ENCODE assay signal across 8 mouse cellular contexts in genomic region chr14:75527464-75528190, GRCm38 (mm10).
DNase-seq lines count a peak whose midpoint lies in the region; ATAC-seq lines count a peak whose summit lies in the region.

No protein-coding gene starts in this region.

- intact Hi-C loops in left cerebral cortex, postnatal 25 days (cut with DNase I) = loop anchor here (5.0 kb wide), 1 partner anchor 70 kb away; the partner anchor contains the start of gene Siah3

- H3K4me2 ChIP-seq in kidney, embryonic 14.5 days (replicated peaks; ENCODE audit: low read depth, low read length) = no peak overlapping the region
- H3K4me2 ChIP-seq in forebrain, embryonic 16.5 days (ENCODE audit: low read length) = 0 out of 2 replicates have a peak overlapping the region, but pooled peaks have one; percentile 3
- H3K4me2 ChIP-seq in hindbrain, embryonic 16.5 days (ENCODE audit: low read length) = no peak overlapping the region

- no peak overlapping the region for H3K27ac ChIP-seq in kidney, embryonic 14.5 days (ENCODE audit: low read depth, low read length)
- peak overlapping the region; percentile 79 for H3K27ac ChIP-seq in forebrain, embryonic 16.5 days (ENCODE audit: low read length)
- peak overlapping the region; percentile 13; the same call in 1 of the 2 replicates for H3K27ac ChIP-seq in hindbrain, embryonic 16.5 days (ENCODE audit: low read depth, low read length)

- H3K36me3 ChIP-seq in kidney, embryonic 14.5 days (ENCODE audit: control insufficient read depth, insufficient read depth, low read length) = no peaks in the 10 kb centered on the region
- H3K36me3 ChIP-seq in forebrain, embryonic 16.5 days (ENCODE audit: control insufficient read depth, insufficient read depth) = no peaks in the 10 kb centered on the region
- no peaks in the 10 kb centered on the region for H3K36me3 ChIP-seq in hindbrain, embryonic 16.5 days (ENCODE audit: control insufficient read depth, insufficient read depth, low read length)

- H3K9ac ChIP-seq in kidney, embryonic 14.5 days (ENCODE audit: low read depth, low read length) = no peak overlapping the region
- H3K9ac ChIP-seq in forebrain, embryonic 16.5 days (replicated peaks; ENCODE audit: low read depth, low read length) = no peak overlapping the region
- H3K9ac ChIP-seq in hindbrain, embryonic 16.5 days (ENCODE audit: low read depth, low read length) = no peak overlapping the region

- ATAC-seq in kidney, embryonic 14.5 days (ENCODE audit: low FRiP score, low TSS enrichment) = no peak
- peak; percentile 91 for ATAC-seq in forebrain, embryonic 16.5 days
- ATAC-seq in hindbrain, embryonic 16.5 days = peak; percentile 93
- ATAC-seq in granulocyte monocyte progenitor cell, adult 5-6 weeks (replicated peaks; ENCODE audit: poor library complexity, severe bottlenecking) = no peak

- DNase-seq in kidney, adult 18-20 months = peak; percentile 87
- DNase-seq in adrenal gland, postnatal 25 days = peak; percentile 71
- DNase-seq in left cerebral cortex, postnatal 25 days (ENCODE audit: low spot score in 2 of 2) = peak; percentile 78 to 88
- peak; percentile 83 for DNase-seq in right cerebral cortex, adult 18-20 months

- H3K27me3 ChIP-seq in kidney, embryonic 14.5 days (ENCODE audit: control insufficient read depth, insufficient read depth, low read length) = no peaks in the 10 kb centered on the region
- no peaks in the 10 kb centered on the region for H3K27me3 ChIP-seq in forebrain, embryonic 16.5 days (replicated peaks; ENCODE audit: control insufficient read depth, insufficient read depth, low read length)
- no peaks in the 10 kb centered on the region for H3K27me3 ChIP-seq in hindbrain, embryonic 16.5 days (replicated peaks; ENCODE audit: control insufficient read depth, insufficient read depth, low read length)

- 65% methylated on average over 10 of the region's 10 CpGs for WGBS in kidney, embryonic 14.5 days
- 15% methylated on average over 10 of the region's 10 CpGs for WGBS in forebrain, embryonic 16.5 days
- 35% methylated on average over 10 of the region's 10 CpGs for WGBS in hindbrain, embryonic 16.5 days

- no peaks in the 10 kb centered on the region for H3K9me3 ChIP-seq in kidney, embryonic 14.5 days (ENCODE audit: control insufficient read depth, low read length)
- no peaks in the 10 kb centered on the region for H3K9me3 ChIP-seq in forebrain, embryonic 16.5 days (ENCODE audit: control insufficient read depth, low read length)
- H3K9me3 ChIP-seq in hindbrain, embryonic 16.5 days (ENCODE audit: control insufficient read depth, low read length) = no peaks in the 10 kb centered on the region

- H3K4me1 ChIP-seq in kidney, embryonic 14.5 days (ENCODE audit: control insufficient read depth, insufficient read depth, low read length) = 0 out of 2 replicates have a peak, but pooled peaks cover 7% of the 10 kb centered on the region
- peaks cover 29% of the 10 kb centered on the region for H3K4me1 ChIP-seq in forebrain, embryonic 16.5 days (replicated peaks; ENCODE audit: control insufficient read depth, insufficient read depth, low read length)
- H3K4me1 ChIP-seq in hindbrain, embryonic 16.5 days (ENCODE audit: control insufficient read depth, insufficient read depth, low read depth, low read length) = peaks cover 11% of the 10 kb centered on the region; the same call in 1 of the 2 replicates

- no peak overlapping the region for H3K4me3 ChIP-seq in kidney, embryonic 14.5 days (ENCODE audit: low read length)
- H3K4me3 ChIP-seq in forebrain, embryonic 16.5 days (replicated peaks; ENCODE audit: low read length) = no peak overlapping the region
- no peak overlapping the region for H3K4me3 ChIP-seq in hindbrain, embryonic 16.5 days (ENCODE audit: low read length)

Comparison
In these comparisons a context has a peak if more than half of its experiments do, and no peak if none do; other contexts are left out.
1. ATAC-seq: peak in forebrain, embryonic 16.5 days (single experiment) and hindbrain, embryonic 16.5 days (single experiment); none in kidney, embryonic 14.5 days (single experiment) and granulocyte monocyte progenitor cell, adult 5-6 weeks (single experiment).
2. Peak in every context shown above with its lines, with median percentiles within 50 percentile points of each other: DNase-seq.